Mouse (Mus musculus) 3134 (cell line): ENCODE data around the gene Macrod1.

ENCODE experiments used
- DNase-seq: peaks from one replicate; pipeline ENCODE4 v3.0.0-alpha.2; 2011; ENCODE audit warnings: low spot score; ENCODE audit not compliant: insufficient read length; ENCODE audit errors: extremely low read depth

Macrod1 gene

DNA sequence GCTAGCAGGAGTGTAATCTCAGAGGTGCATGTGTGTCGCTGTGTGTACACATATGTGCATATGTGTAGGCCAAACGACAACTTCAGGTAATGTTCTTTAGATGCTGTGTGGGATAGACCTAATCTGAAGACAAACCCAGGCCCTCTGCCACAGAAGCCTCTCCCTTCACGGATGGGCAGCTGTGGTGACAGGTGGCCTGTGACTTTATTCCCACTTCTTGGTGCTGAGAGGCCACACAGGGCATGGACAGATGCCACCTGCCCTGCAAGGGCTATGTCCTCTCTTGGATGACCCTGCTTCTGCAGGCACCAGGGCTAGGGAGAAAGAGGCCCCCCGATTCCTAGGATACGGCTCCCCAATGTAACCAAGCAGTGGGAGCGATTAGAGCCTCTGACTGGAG lies 54.7 kb downstream of the Macrod1 start:
- no peak for DNase-seq

DNA sequence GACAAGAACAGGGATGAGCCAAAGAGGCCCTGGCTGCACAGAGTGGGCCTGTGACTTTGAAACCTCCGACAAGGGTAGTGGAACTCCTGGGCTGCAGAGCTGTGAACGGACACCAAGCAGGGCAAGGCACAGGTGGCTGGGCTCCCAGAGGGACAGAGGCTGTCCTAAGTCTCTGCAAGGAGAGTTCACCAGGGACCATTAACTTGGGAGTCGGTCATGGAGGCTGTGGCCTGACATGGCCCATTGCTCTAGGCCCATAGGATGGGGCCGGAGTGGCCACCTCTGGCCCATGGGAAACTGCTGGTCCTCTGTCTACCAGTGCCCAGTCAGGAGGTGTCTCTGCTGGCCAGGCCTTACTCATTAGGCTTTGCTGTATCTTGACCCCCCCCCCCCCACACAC lies 55.1 kb downstream of the Macrod1 start:
- DNase-seq: no peak

GRCm38 (mm10) chr19:7112628-7113027 lies 56.0 kb downstream of the Macrod1 start:
- no peak for DNase-seq

DNA sequence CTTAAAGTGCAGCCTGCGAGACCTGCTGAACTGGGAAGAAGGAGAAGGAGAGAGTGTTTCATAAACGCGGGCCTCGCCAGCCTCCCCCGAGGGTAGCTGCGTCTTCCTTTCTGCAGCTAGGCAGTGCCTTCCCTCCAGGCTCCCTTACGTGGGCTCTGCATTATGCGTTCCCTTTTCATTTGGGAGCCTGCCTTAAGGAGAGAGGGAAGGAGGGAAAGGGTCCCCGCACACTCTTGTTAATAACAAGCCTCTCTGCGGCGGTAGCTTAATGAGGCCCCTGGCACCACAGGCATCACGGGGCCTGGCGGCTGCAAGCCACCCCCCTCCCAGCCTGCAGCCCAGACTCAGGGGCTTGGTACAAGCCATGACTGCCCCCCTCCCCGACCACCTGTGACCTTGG lies 57.0 kb downstream of the Macrod1 start:
- DNase-seq: no peak

DNA sequence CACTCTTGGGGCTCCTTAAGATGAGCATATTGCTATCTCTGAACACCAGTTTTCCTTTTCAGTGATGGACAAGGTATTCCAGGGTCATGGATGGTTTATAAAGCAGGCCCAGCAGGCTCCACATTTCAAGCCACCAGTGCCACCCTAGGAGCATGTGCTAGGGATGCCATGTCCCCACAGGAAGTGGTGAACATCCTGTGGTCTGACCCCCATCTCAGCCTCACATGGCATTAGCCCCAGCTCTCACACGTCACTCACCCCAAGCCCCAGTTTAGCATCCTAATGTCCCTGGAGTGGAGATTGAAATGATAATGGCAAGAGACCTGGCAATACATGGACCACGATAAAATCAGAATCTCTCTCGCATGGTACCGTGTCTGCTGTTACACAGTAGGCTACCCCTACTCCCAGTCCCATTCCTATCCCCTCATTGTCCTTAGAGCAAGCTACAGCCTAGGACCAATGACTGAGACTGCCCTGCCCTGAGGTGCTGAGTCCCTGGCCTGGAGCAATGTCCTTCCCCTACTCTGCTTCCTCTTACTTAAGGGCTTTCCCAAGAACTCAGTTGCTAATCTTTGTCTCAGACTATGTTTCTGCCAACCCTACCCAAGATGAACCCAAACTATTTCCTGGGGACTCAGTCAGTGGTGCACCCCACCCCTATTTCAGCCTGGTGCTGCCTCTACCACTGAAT lies 59.6 kb downstream of the Macrod1 start:
- DNase-seq: no peak

DNA sequence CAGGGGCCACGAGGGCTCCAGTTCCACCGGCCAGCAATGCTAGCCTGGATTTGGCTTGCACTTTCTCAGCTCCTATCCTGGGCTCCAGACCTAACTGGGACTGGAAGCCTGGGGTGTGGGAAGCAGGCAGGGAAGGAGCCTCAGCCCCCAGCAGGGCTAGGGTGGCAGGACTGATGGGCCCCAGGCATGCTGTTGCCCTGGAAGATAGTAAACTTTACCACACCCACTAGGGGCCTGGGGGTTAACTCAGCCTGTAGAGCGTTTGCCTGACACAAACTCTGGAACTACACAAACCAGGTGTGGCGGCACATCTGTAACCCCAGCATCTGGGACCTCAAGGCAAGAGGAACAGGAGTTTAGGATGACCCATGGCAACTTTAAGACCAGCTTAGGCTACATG lies 60.5 kb downstream of the Macrod1 start:
- no peak for DNase-seq

- no peak for DNase-seq
Measured at GRCm38 (mm10) chr19:7117653-7118307, 61.2 kb downstream of the Macrod1 start.

DNA sequence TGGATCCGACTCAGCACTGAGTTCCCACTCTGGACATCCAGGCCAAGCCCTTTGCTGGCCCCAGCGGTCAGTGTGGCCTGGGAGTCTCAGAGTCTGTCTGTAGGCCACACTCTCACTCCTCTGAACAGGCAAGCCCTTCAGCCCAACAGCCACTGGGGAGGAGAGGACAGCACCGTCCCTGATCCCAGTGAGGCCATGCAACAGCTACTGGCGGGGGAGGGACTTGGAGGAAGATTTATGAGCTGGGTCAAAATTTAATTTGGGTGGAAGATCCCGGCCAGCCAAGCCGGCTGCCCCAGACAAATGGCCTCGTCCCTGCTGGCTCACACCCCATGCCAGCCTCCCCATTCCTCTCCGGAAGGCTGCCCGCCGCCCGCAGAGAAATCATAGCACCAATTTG lies 64.6 kb downstream of the Macrod1 start:
- no peak for DNase-seq

DNA sequence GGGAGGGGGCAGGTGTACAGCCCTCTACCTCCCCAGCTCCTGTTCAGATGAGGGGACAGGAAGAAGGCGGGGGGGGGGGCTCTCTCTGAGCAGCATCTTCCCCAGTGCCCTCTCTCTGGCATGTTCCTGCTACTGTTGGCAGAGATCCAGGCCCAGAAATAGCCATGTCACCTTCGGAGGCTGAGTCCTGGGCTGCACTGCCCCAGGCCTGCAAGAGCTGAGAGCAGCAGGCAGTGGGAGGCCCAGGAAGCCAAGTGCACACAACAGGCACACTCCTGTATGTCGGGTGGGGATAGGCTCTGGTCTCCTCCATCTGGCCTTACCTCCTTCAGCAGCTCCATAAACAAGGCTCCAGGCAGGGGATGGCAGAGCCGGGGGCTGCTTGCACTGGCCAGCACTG lies 65.7 kb downstream of the Macrod1 start:
- no peak for DNase-seq

GRCm38 (mm10) chr19:7122698-7123306 lies 66.2 kb downstream of the Macrod1 start:
- DNase-seq: no peak

GRCm38 (mm10) chr19:7125526-7126156 lies 69.0 kb downstream of the Macrod1 start:
- no peak for DNase-seq

- no peak for DNase-seq
Measured at GRCm38 (mm10) chr19:7126209-7126608, 69.6 kb downstream of the Macrod1 start.

DNA sequence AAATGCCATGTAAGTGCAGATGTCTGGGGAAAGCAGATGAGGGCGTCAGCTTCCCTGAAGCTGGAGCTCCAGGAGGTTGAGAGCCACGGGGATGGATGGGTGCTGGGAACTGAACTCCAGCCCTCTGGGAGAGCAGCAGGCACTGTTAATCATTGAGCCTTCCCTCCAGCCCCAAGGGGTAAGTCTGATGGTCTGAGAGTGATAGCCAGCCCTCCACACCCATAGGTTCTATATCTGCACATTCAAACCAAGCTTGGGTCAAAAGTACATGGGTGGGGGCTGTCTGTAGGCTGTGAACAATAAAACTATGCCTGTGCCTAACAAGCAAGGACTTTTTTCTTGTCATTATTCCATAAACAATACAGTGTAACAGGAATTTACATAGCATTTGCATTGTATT lies 70.3 kb downstream of the Macrod1 start:
- no peak for DNase-seq

- DNase-seq: no peak
Measured at GRCm38 (mm10) chr19:7128551-7129475, 72.2 kb downstream of the Macrod1 start.

DNA sequence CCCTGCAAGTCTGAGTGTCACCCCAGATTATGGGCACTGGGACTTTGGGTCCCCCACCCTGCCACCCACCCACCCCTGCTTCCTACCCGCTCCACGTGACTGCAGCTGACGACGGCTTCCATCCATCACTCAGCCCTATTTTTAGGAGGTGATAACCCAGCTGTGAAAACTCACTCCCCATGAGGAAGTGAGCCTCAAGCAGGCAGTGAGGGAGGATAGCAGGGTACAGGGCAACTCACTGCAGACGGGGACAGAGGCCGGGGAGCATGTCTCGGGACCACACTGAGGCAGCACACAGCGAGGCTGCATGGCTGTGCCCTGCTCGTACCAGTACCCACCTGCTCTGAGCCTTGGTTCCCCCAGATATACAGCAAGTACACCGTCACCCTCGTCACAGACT lies 73.7 kb downstream of the Macrod1 start:
- no peak for DNase-seq

DNA sequence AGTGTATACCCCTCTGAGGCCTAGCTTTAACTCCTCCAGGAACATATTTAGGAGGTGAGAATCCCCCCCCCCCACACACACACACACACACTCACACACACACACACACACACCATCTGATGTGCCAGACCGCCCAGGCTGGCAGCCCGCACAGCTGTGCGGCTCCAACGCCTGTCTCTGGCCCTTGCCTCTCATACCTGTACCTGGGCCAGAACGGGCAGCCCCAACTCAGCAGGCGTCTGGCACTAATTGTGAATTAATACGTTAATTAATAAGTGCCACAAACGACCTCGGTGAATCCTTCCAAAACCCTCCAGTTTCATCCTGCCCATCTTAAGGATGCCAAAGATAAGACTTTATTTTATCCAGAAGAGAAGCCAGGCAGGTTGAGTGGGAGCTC lies 76.8 kb downstream of the Macrod1 start:
- DNase-seq: no peak

GRCm38 (mm10) chr19:7134631-7135091 lies 78.1 kb downstream of the Macrod1 start:
- DNase-seq: peak; percentile 30

DNA sequence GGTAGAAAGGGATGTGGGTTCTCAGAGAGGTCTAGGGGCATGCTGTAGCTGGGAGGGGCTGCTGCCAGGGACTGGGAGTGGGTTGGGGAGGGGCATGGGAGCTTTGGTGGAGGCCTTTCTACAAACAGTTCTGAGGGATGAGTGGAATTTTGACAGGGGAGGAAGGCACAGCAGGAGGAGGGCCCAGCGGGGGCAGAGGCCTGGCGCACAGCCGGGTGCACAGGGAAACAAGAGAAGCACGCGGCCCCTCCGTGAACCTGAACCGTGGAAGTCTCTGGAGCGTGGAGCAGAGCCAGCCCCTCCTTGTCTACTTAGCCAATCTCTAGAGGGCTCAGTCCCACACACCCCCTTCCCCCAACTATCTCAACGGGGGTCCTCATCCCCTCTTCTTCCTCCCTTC lies 78.9 kb downstream of the Macrod1 start:
- DNase-seq: no peak

DNA sequence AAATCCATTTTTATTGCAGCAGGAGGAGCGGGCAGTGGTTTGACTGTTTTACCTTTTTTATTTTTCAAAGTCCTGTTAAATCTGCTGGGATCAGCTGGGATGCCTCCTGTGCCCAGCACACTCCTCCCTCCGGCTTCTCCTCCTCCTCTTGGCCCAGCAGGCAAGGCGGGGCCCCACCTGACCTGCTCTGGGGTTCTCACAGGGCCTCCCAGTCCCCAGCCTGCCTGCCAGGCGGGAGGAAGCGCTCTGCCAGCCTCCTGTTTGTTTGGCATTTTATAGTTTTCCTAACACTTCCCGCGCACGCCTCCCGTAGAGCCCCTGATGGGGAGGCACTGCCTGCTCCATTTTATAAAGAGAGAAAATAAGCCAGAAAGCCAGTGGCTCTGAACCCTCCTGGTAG lies 79.4 kb downstream of the Macrod1 start:
- no peak for DNase-seq

GRCm38 (mm10) chr19:7136714-7137498 lies 80.3 kb downstream of the Macrod1 start:
- no peak for DNase-seq
